Mouse (Mus musculus) left cerebral cortex, adult 9 months (tissue): ENCODE data around the gene Capn5.
A peak's percentile ranks its signal among the peaks of the same experiment; 100 is the strongest.

ENCODE experiments used
- DNase-seq, 2 experiments: peaks; one replicate each; pipeline ENCODE4 v3.0.0; 2022; ENCODE audit warnings: low spot score in 2 of 2

Capn5 gene

GRCm38 (mm10) chr7:98176322-98177070, 1.6 kb downstream of the Capn5 start:
- no peak for DNase-seq

GRCm38 (mm10) chr7:98174883-98175755, 3.0 kb downstream of the Capn5 start:
- DNase-seq = no peak

GRCm38 (mm10) chr7:98173408-98173807, 4.7 kb downstream of the Capn5 start:
- no peak for DNase-seq

GRCm38 (mm10) chr7:98172661-98173060, 5.4 kb downstream of the Capn5 start:
- no peak for DNase-seq

GRCm38 (mm10) chr7:98171141-98172073, 6.7 kb downstream of the Capn5 start:
- DNase-seq = peak in 1 of 2 experiments; percentile 32

GRCm38 (mm10) chr7:98164999-98165528, 13.0 kb downstream of the Capn5 start:
- no peak for DNase-seq

- no peak for DNase-seq
Observed at GRCm38 (mm10) chr7:98164382-98164998, 13.6 kb downstream of the Capn5 start.

- DNase-seq = no peak
Observed at GRCm38 (mm10) chr7:98163700-98164099, 14.4 kb downstream of the Capn5 start.

GRCm38 (mm10) chr7:98162239-98162638, 15.8 kb downstream of the Capn5 start:
- no peak for DNase-seq

- DNase-seq = no peak
Observed at GRCm38 (mm10) chr7:98160041-98160740, 17.9 kb downstream of the Capn5 start.

- DNase-seq = no peak
Observed at GRCm38 (mm10) chr7:98158481-98158880, 19.6 kb downstream of the Capn5 start.

GRCm38 (mm10) chr7:98157636-98158332, 20.3 kb downstream of the Capn5 start:
- DNase-seq = no peak

- no peak for DNase-seq
Observed at GRCm38 (mm10) chr7:98156280-98156665, 21.8 kb downstream of the Capn5 start.

- DNase-seq = peak in 1 of 2 experiments; percentile 74
Observed at GRCm38 (mm10) chr7:98155546-98156279, 22.4 kb downstream of the Capn5 start.

- no peak for DNase-seq
Observed at GRCm38 (mm10) chr7:98153892-98154291, 24.2 kb downstream of the Capn5 start.

GRCm38 (mm10) chr7:98153345-98153744, 24.7 kb downstream of the Capn5 start:
- DNase-seq = no peak

GRCm38 (mm10) chr7:98152400-98152799, 25.7 kb downstream of the Capn5 start:
- no peak for DNase-seq

GRCm38 (mm10) chr7:98150525-98150924, 27.5 kb downstream of the Capn5 start:
- no peak for DNase-seq

GRCm38 (mm10) chr7:98149802-98150201, 28.3 kb downstream of the Capn5 start:
- no peak for DNase-seq
